Mouse (Mus musculus): Measurements from ENCODE around the gene Ehd3.

The Ehd3 gene

GRCm38 (mm10) chr17:73803521-73804184, at the start of gene Ehd3:
Ehd3 (plus strand) TSS chr17:73804134.
- DNase-seq (ENCODE audit: low spot score) = no peak

GRCm38 (mm10) chr17:73770964-73771363, 33.0 kb upstream of the Ehd3 start:
- DNase-seq (ENCODE audit: low spot score) = peak; percentile 5

GRCm38 (mm10) chr17:73786642-73787311, 17.2 kb upstream of the Ehd3 start:
- DNase-seq (ENCODE audit: low spot score) = no peak

GRCm38 (mm10) chr17:73790284-73791020, 13.5 kb upstream of the Ehd3 start:
- DNase-seq (ENCODE audit: low spot score) = no peak

- DNase-seq (ENCODE audit: low spot score) = no peak
Observed at GRCm38 (mm10) chr17:73796789-73797188, 7.1 kb upstream of the Ehd3 start.

GRCm38 (mm10) chr17:73797706-73798105, 6.2 kb upstream of the Ehd3 start:
- no peak for DNase-seq (ENCODE audit: low spot score)

GRCm38 (mm10) chr17:73804592-73805271, 798 bp downstream of the Ehd3 start:
- DNase-seq (ENCODE audit: low spot score) = peak; percentile 85

GRCm38 (mm10) chr17:73806331-73806730, 2.4 kb downstream of the Ehd3 start:
- DNase-seq (ENCODE audit: low spot score) = no peak

- DNase-seq (ENCODE audit: low spot score) = no peak
Observed at GRCm38 (mm10) chr17:73807211-73807610, 3.3 kb downstream of the Ehd3 start.

GRCm38 (mm10) chr17:73808431-73808830, 4.5 kb downstream of the Ehd3 start:
- DNase-seq (ENCODE audit: low spot score) = no peak

- no peak for DNase-seq (ENCODE audit: low spot score)
Observed at GRCm38 (mm10) chr17:73810801-73811200, 6.9 kb downstream of the Ehd3 start.

GRCm38 (mm10) chr17:73811566-73811965, 7.6 kb downstream of the Ehd3 start:
- no peak for DNase-seq (ENCODE audit: low spot score)

- DNase-seq (ENCODE audit: low spot score) = no peak
Observed at GRCm38 (mm10) chr17:73813031-73813660, 9.2 kb downstream of the Ehd3 start.

GRCm38 (mm10) chr17:73814500-73815190, 10.7 kb downstream of the Ehd3 start:
- DNase-seq (ENCODE audit: low spot score) = no peak

- DNase-seq (ENCODE audit: low spot score) = no peak
Observed at GRCm38 (mm10) chr17:73817697-73818380, 13.9 kb downstream of the Ehd3 start.

- DNase-seq (ENCODE audit: low spot score) = no peak
Observed at GRCm38 (mm10) chr17:73818936-73819335, 15.0 kb downstream of the Ehd3 start.

- no peak for DNase-seq (ENCODE audit: low spot score)
Observed at GRCm38 (mm10) chr17:73820726-73821125, 16.8 kb downstream of the Ehd3 start.

- DNase-seq (ENCODE audit: low spot score) = no peak
Observed at GRCm38 (mm10) chr17:73822255-73822654, 18.3 kb downstream of the Ehd3 start.

- no peak for DNase-seq (ENCODE audit: low spot score)
Observed at GRCm38 (mm10) chr17:73823121-73824021, 19.4 kb downstream of the Ehd3 start.

- DNase-seq (ENCODE audit: low spot score) = no peak
Observed at GRCm38 (mm10) chr17:73824022-73824340, 20.0 kb downstream of the Ehd3 start.

All from yolk sac, embryonic 10.5 days (tissue).